Mouse (Mus musculus): ENCODE data around the gene Tbc1d24. TPM values are rescaled to one million over a fixed set of nuclear protein-coding genes. Genes with fewer than 3 reads are reported as not detected.

Gene Tbc1d24
- polyA plus RNA-seq, 1 experiment from 2014 or later = 10.6 TPM

DNA sequence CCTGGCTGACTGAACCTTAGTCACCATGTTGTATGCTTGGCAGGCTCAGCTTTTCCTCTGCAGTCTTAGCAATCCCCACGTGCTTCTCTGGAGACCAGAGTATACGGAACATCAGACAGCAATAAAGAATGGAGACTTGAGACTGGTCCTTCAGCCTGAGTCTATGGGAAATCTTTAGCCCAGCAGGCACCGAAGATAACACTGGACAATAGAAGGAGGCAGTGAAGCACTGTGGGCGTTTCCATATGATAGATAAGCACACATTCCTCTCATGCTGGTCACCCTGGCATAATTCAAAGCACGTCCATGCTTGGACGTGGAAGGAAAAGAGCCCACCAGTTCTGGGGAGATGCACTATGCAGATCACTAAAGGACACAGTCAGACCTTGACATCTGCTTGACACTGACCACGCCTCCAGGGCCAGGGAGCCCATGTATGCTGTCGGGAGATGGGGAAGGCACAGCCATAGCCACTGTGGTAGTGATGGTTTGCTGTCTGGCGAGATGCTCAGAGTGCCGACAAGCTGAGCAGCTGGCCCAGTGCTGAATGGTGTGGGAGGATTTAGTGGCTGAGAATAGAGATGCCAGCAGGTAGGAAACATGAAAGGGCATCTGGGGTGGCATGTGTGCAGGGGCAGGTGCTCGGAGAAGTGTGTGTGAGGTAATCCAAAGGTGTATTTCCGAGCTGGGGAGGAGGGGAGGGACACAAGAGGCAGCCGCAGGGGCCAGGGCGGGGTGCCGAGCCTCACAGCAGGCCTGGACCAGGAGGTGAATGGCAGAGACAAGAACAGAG lies 8.1 kb downstream of the Tbc1d24 start:
- no peaks in the 10 kb centered on the region for H3K9me3 ChIP-seq (replicated peaks)
- no peak overlapping the region for H3K27ac ChIP-seq
- 0 out of 2 replicates have a peak overlapping the region, but pooled peaks have one; percentile 3 for H3K9ac ChIP-seq
- H3K4me1 ChIP-seq = no peaks in the 10 kb centered on the region
- no peak overlapping the region for H3K4me2 ChIP-seq
- H3K36me3 ChIP-seq (ENCODE audit: poor library complexity, severe bottlenecking) = no peaks in the 10 kb centered on the region
- ATAC-seq = no peak
- no peaks in the 10 kb centered on the region for H3K27me3 ChIP-seq
- 69% methylated on average over 15 of the region's 15 CpGs for WGBS
- H3K4me3 ChIP-seq = no peak overlapping the region

GRCm38 (mm10) chr17:24195349-24195748 lies 10.0 kb downstream of the Tbc1d24 start:
- Histone ChIP-seq H3K4me3 (no peak overlapping the region), H3K9ac (no peak overlapping the region), H3K9me3 (replicated peaks) (no peaks in the 10 kb centered on the region), H3K4me1 (no peaks in the 10 kb centered on the region), H3K4me2 (no peak overlapping the region), H3K27me3 (no peaks in the 10 kb centered on the region), H3K36me3 (ENCODE audit: poor library complexity, severe bottlenecking) (no peaks in the 10 kb centered on the region), H3K27ac (no peak overlapping the region)
- 69% methylated on average over 2 of the region's 2 CpGs for WGBS
- ATAC-seq = no peak

DNA sequence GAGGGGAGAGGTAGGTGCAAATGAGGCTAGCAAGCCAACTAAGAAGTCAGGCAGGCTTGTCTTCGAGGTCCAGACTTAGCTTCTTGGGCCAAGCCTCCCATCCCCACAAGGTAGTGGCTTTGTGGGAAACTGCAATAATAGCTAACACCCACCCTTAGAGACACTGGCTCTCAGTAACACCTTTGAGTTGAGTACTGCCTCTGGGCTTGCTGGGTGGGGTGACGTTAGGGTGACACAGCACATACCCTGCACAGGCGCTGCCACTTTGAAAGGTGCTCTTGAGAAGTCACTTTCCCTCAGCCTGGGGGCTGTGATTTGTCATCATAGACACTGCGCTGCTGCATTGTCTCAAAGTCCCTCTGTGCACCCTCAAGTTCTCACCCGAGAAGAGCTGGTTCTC lies 11.6 kb downstream of the Tbc1d24 start:
- no peak overlapping the region for H3K27ac ChIP-seq
- H3K4me3 ChIP-seq = no peak overlapping the region
- no peaks in the 10 kb centered on the region for H3K9me3 ChIP-seq (replicated peaks)
- H3K36me3 ChIP-seq (ENCODE audit: poor library complexity, severe bottlenecking) = peaks cover 2% of the 10 kb centered on the region; the same call in 1 of the 2 replicates
- H3K9ac ChIP-seq = no peak overlapping the region
- ATAC-seq = no peak
- H3K4me2 ChIP-seq = no peak overlapping the region
- 90% methylated on average over 5 of the region's 5 CpGs for WGBS
- H3K4me1 ChIP-seq = no peaks in the 10 kb centered on the region
- H3K27me3 ChIP-seq = no peaks in the 10 kb centered on the region

DNA sequence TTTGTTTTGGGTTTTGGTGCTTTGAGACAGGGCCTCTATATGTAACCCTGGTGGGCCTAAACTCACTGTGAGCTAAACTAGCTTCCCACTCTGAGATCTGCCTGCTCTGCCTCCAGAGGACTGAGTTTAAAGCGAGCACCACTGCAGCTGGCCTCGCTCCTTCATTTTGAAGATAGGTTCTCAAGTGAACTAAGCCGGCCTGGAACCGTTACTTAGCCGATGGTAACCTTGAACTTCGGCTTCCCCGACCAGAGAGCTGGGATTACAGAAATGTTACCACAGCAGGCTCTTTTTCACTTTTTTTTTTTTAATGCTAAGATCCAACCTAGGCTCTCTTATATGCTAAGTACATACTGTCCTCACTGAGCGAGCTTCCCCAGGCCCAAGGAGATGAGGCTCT lies 12.1 kb downstream of the Tbc1d24 start:
- no peak overlapping the region for H3K27ac ChIP-seq
- no peak overlapping the region for H3K4me2 ChIP-seq
- 90% methylated on average over 8 of the region's 8 CpGs for WGBS
- peaks cover 7% of the 10 kb centered on the region for H3K36me3 ChIP-seq (ENCODE audit: poor library complexity, severe bottlenecking)
- H3K27me3 ChIP-seq = no peaks in the 10 kb centered on the region
- H3K9ac ChIP-seq = no peak overlapping the region
- H3K4me1 ChIP-seq = no peaks in the 10 kb centered on the region
- no peaks in the 10 kb centered on the region for H3K9me3 ChIP-seq (replicated peaks)
- ATAC-seq = no peak
- no peak overlapping the region for H3K4me3 ChIP-seq

DNA sequence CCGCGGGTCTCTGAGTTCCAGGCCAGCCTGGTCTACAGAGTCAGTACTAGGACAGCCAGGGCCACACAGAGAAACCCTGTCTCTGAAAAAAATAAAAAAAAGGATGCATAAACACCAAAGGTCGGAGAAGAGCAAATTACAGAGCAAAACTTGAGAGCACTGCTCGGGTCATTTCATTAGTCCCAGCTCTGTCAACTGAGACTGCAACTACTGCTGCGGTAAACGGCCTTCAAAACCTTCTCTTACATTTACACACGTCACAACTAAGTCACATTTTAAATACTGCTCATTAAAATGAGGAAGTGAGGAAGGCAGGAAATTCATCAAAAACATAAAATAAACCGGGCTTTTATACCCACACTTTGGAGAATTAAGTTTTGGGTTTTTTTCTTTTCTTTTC lies 12.5 kb downstream of the Tbc1d24 start:
- Histone ChIP-seq H3K27me3 (no peaks in the 10 kb centered on the region), H3K27ac (no peak overlapping the region), H3K36me3 (ENCODE audit: poor library complexity, severe bottlenecking) (peaks cover 11% of the 10 kb centered on the region), H3K9ac (no peak overlapping the region), H3K9me3 (replicated peaks) (no peaks in the 10 kb centered on the region), H3K4me3 (no peak overlapping the region), H3K4me1 (no peaks in the 10 kb centered on the region), H3K4me2 (no peak overlapping the region)
- 88% methylated on average over 8 of the region's 8 CpGs for WGBS
- no peak for ATAC-seq

GRCm38 (mm10) chr17:24191481-24191880 lies 13.9 kb downstream of the Tbc1d24 start:
- no peaks in the 10 kb centered on the region for H3K4me1 ChIP-seq
- no peak overlapping the region for H3K27ac ChIP-seq
- no peak overlapping the region for H3K9ac ChIP-seq
- no peak for ATAC-seq
- no peaks in the 10 kb centered on the region for H3K9me3 ChIP-seq (replicated peaks)
- WGBS = 71% methylated on average over 4 of the region's 4 CpGs
- H3K36me3 ChIP-seq (ENCODE audit: poor library complexity, severe bottlenecking) = peaks cover 14% of the 10 kb centered on the region
- H3K4me2 ChIP-seq = no peak overlapping the region
- H3K27me3 ChIP-seq = no peaks in the 10 kb centered on the region
- H3K4me3 ChIP-seq = no peak overlapping the region

- no peak for ATAC-seq
- H3K9me3 ChIP-seq (replicated peaks) = no peaks in the 10 kb centered on the region
- H3K27me3 ChIP-seq = no peaks in the 10 kb centered on the region
- no peak overlapping the region for H3K4me2 ChIP-seq
- H3K4me3 ChIP-seq = no peak overlapping the region
- peaks cover 16% of the 10 kb centered on the region for H3K36me3 ChIP-seq (ENCODE audit: poor library complexity, severe bottlenecking)
- no peak overlapping the region for H3K9ac ChIP-seq
- 96% methylated on average over 2 of the region's 2 CpGs for WGBS
- no peak overlapping the region for H3K27ac ChIP-seq
- no peaks in the 10 kb centered on the region for H3K4me1 ChIP-seq
These were observed 14.4 kb downstream of the Tbc1d24 start for GRCm38 (mm10) chr17:24190934-24191333.

DNA sequence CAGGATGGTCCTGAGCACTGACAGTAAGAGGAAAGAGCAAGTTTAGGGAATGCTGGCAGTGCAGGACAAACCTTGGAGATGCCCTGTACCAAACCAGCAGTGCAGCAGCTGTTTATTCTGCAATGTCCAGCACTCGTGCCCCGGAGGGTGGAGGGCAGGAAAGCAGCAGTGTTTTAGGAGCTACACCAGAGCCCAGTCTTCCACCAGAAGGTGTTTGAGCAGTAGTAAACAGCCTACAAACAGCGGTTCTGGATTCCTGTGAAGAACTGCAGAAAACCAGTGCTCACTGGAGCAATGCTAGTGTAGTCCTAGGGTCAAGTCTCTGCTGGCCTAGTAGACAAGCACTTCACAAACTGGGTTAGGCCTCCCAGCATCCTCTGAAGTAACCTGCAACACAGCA lies 31.1 kb downstream of the Tbc1d24 start:
- WGBS = 76% methylated on average over 3 of the region's 3 CpGs

GRCm38 (mm10) chr17:24173423-24173822 lies 31.9 kb downstream of the Tbc1d24 start:
- 2% methylated on average over 3 of the region's 3 CpGs for WGBS
- ATAC-seq = no peak

More for the DNA sequence above, 31.1 kb downstream of the Tbc1d24 start:
- Histone ChIP-seq H3K36me3 (ENCODE audit: poor library complexity, severe bottlenecking) (no peaks in the 10 kb centered on the region), H3K27ac (no peak overlapping the region), H3K27me3 (no peaks in the 10 kb centered on the region), H3K9me3 (replicated peaks) (no peaks in the 10 kb centered on the region), H3K9ac (no peak overlapping the region), H3K4me2 (no peak overlapping the region), H3K4me3 (no peak overlapping the region), H3K4me1 (peaks cover 9% of the 10 kb centered on the region)
- no peak for ATAC-seq

DNA sequence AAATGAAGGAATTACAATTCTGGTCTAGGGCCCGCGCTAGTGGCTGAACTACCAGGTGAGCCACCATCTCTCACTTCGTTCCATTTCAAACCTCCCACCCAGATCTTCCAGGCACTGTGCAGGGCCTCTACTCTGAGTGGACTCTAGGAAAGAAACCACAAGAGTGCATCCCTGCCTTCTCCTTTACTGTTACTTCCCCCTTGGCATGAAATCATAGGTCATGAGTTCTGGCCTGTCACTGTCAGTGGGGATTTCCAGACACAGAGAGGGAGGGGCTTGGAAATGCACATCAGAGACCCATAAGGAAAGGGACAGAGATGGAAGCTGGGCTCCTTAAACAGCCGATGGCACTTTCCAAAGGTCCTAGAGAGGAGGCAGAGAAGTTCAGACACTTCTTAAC lies 33.6 kb downstream of the Tbc1d24 start:
- no peak for ATAC-seq
- WGBS = 85% methylated on average over 4 of the region's 4 CpGs

More at GRCm38 (mm10) chr17:24173423-24173822, 31.9 kb downstream of the Tbc1d24 start:
- Histone ChIP-seq H3K27ac (no peak overlapping the region), H3K4me2 (no peak overlapping the region), H3K36me3 (ENCODE audit: poor library complexity, severe bottlenecking) (no peaks in the 10 kb centered on the region), H3K4me1 (peaks cover 9% of the 10 kb centered on the region), H3K27me3 (no peaks in the 10 kb centered on the region), H3K9ac (peak overlapping the region; percentile 36; the same call in 1 of the 2 replicates), H3K9me3 (replicated peaks) (no peaks in the 10 kb centered on the region), H3K4me3 (no peak overlapping the region)

GRCm38 (mm10) chr17:24170729-24171128 lies 34.6 kb downstream of the Tbc1d24 start:
- Histone ChIP-seq H3K27me3 (no peaks in the 10 kb centered on the region), H3K9me3 (replicated peaks) (no peaks in the 10 kb centered on the region), H3K36me3 (ENCODE audit: poor library complexity, severe bottlenecking) (peaks cover 18% of the 10 kb centered on the region), H3K9ac (no peak overlapping the region), H3K4me1 (peaks cover 25% of the 10 kb centered on the region), H3K4me3 (no peak overlapping the region), H3K27ac (no peak overlapping the region), H3K4me2 (no peak overlapping the region)
- no peak for ATAC-seq
- 80% methylated on average over 5 of the region's 5 CpGs for WGBS

More for the DNA sequence above, 33.6 kb downstream of the Tbc1d24 start:
- H3K27ac ChIP-seq = no peak overlapping the region
- H3K9ac ChIP-seq = no peak overlapping the region; the same call in 1 of the 2 replicates
- no peaks in the 10 kb centered on the region for H3K9me3 ChIP-seq (replicated peaks)
- peaks cover 12% of the 10 kb centered on the region for H3K36me3 ChIP-seq (ENCODE audit: poor library complexity, severe bottlenecking)
- no peaks in the 10 kb centered on the region for H3K27me3 ChIP-seq
- peaks cover 25% of the 10 kb centered on the region for H3K4me1 ChIP-seq
- no peak overlapping the region for H3K4me3 ChIP-seq
- no peak overlapping the region for H3K4me2 ChIP-seq

DNA sequence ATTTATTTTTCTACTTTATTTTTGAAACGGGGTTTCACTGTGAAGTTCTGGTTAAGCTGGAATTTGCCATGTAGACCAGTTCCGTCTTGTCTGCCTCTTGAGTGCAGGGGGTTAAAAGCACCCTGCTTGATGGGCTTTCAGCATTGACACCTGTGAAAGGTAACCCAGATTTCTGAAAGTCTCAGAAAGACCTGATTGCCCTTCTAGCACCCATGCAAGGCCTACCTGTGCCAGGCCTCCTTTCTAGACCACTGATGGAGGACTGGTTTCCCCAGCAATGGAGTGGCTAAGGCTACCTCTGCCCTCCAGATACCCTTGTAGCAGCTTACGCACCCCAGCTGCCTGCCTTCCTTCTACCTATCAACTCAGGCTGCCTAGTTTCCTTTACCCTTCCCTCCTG lies 35.2 kb downstream of the Tbc1d24 start:
- Histone ChIP-seq H3K27ac (peak overlapping the region; percentile 97; the same call in 1 of the 2 replicates), H3K4me1 (peaks cover 25% of the 10 kb centered on the region), H3K4me3 (peak overlapping the region; percentile 91), H3K9ac (peak overlapping the region; percentile 91), H3K4me2 (peak overlapping the region; percentile 93), H3K36me3 (ENCODE audit: poor library complexity, severe bottlenecking) (peaks cover 23% of the 10 kb centered on the region), H3K9me3 (replicated peaks) (no peaks in the 10 kb centered on the region), H3K27me3 (no peaks in the 10 kb centered on the region)
- no peak for ATAC-seq
- 62% methylated on average over 3 of the region's 3 CpGs for WGBS

All from forebrain, embryonic 13.5 days (tissue).